Mouse (Mus musculus) spleen, postnatal 10 days (tissue): ENCODE data around the gene Slc9a3r1.

Experiments used
- DNase-seq, 2 experiments: peaks; one replicate each; pipeline ENCODE4 v3.0.0; 2021 to 2022; ENCODE audit warnings: low spot score in 2 of 2

Gene Slc9a3r1

DNA sequence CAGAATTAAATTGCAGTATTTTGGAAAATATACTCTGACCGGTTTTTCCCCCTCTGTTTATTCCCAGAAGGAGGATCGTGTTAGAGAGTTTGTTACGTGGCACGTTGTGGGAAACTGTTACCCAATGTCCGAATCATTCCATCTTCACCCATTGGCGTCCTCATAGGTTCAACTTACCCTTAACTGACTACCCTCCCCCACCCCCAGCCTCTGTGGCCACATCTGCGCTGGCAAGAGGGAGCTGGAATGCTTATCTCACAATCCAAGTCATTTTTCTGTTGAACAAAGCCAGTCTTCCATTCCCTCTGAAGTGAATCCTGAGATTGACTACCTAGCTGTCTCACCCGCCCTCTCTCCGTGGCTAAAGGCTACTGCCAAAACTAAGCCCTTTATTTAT is 938 bp upstream of the Slc9a3r1 start:
- DNase-seq: no peak

- DNase-seq: peak; percentile 47 to 68
Observed at GRCm38 (mm10) chr11:115163568-115164150, 518 bp downstream of the Slc9a3r1 start.

GRCm38 (mm10) chr11:115164341-115164975 is 1.3 kb downstream of the Slc9a3r1 start:
- no peak for DNase-seq

- DNase-seq: no peak
Observed at GRCm38 (mm10) chr11:115164976-115165374, 1.8 kb downstream of the Slc9a3r1 start.

DNA sequence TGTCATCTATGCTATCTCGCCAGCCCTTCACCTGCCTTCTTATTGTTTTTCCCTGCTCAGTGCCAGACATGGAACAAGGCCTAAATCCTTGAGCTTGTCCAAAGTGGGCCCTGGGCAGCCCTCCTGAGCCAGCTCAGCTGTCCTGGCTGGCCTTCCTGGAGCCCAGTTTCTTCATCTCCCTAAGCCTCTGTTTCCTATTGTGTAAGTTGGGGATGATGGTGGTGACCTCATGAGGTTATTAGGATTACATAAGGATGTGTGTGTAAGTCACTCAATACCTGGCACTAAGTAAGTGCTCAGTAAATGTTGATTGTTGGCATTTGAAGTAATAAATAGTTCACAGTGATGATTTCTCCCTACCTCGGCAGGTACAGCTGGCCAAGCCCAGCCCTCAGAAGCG is 3.6 kb downstream of the Slc9a3r1 start:
- no peak for DNase-seq

DNA sequence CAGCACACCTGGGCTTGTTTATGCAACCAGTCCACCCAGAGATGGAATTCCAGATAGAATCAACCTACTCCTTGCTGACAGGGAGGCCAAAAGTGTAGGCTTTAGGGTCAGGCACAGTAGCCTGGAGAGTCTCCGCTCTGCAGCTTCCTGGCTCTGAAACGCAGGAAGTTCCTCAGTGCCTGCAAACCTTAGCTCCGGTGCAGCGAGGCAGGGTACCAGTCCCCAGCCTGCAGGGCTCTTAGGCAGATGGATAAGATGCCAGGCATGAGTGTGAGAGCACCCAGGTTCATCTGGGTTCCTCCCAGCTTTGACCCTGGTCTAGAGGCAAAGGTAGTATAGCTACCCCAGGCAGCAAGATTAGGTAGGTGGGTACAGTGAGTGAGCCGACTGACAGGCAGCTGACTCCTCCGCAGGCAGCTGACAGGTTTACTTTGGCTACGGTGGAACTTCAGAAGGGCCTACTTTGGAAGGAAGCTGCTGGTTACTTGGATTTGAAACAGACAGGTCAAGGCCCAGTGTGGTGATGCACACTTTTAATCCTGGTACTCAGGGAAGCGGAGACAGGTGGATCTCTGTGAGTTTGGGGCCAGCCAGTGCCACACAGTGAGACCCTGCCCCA is 4.6 kb downstream of the Slc9a3r1 start:
- no peak for DNase-seq

DNA sequence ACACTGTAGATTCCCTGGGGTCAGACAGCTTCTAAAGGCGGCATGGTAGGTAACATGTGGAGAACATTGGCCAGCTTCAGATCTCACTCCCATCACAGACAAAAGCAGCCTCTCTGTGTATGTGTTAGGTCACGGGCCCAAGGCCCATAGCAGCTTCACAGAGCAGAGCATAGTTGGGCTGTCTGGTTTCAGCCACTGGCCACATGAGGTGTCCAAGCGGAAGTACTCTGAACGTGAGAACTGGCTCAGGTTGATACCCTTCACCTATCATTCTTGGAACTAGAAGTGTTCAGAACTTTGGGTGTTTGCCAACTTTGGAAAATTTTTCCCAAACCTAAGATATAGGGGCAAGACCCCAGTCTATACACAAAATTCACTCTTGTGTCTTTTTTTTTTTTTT is 6.3 kb downstream of the Slc9a3r1 start:
- no peak for DNase-seq

DNA sequence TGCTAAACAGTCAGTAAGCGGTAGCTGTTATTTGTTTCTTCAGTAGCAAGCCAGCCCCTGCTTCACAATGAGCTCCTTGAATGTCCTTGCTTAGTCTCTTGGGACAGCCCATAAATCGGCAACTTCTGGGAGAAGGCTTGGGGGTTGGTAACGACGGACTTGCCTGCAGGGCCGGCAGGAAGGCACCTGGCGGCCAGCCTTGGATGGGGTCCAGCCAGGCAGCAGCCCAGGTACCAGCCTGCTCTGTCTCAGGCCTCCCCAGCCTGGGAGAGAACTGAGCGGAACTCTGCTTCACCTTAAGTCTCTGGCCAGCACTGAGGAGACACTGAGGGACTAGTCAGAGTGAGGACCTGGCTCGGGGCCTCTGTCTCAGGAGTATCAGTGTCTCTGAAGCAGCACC is 8.0 kb downstream of the Slc9a3r1 start:
- DNase-seq: no peak

DNA sequence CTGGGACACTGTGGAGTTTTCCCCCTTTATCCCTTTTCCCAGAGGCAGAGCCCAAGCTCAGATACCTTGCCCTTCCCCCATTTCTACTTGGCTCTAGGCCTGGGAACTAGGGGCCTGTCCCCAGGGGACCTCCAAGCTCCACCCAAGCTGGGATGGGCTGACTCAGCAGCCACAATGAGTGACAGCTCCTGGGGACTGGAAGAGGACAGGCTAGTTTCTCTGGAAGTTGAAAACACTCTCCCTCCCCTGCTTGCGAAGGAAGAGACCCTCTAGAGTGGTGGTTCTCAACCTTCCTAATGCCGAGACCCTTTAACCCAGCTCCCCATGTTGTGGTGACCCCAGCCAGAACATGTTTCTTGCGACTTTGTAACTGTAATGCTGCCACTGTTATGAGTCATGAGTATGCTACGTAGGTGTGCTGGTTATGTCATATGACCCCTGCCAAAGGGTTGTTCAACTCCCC is 9.7 kb downstream of the Slc9a3r1 start:
- no peak for DNase-seq

GRCm38 (mm10) chr11:115173549-115174339 is 10.6 kb downstream of the Slc9a3r1 start:
- DNase-seq: peak in 1 of 2 experiments; percentile 39

DNA sequence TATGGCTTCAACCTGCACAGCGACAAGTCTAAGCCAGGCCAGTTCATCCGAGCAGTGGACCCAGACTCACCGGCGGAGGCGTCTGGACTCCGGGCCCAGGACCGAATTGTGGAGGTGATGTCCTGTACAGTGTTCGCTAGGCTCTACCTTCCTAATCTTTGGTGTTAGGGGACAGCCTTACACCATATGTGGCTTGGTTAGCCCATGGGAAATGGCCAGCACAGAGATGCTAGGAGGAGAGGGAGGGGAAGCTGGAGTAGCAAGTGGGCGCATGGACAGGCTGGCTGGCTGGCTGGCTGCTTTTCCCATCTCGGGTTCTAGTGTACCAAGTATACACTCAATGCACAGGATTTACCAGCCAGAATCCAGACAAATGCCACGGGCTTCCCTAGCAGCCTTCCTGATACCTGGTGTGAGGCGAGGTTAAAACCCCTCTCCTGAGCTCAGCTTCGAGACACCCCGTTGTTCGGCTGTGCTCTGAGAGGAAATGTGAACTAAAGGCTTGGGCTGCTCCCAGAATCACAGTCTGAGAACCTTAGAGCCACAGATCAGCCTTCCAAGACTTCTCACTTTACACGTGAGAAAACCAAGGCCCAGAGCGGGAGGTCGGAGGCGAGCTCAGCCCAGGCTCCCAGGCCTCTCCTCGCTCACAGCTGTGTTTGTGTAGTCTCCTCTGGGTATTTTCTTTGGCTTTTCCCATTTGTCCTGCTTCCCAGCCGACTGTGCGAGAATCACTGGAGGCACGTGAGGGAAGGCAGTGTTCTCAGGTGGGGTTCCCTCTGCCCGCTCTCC is 13.5 kb downstream of the Slc9a3r1 start:
- DNase-seq: no peak

- no peak for DNase-seq
Observed at GRCm38 (mm10) chr11:115177559-115178195, 14.5 kb downstream of the Slc9a3r1 start.

GRCm38 (mm10) chr11:115178766-115179165 is 15.6 kb downstream of the Slc9a3r1 start:
- DNase-seq: no peak

DNA sequence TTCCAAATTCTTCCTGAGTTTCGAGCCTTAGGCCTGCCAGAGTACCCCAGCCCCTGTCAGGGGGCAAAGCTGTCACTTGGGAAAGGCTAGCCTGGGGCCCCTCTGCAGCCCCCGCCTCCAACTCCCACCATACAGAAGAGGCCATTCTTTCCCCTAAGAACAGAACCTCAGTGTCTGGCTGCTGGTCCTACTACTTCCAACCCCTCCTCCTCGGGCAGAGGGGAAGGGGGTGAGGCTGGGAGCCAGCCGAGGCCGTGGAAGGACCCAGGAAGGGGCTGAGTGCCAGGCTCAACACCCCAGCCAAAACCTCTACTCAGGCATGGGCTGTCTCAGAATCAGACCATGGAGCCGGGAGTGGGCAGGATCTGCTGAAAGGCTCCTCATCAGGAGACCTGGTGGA is 16.1 kb downstream of the Slc9a3r1 start:
- no peak for DNase-seq

DNA sequence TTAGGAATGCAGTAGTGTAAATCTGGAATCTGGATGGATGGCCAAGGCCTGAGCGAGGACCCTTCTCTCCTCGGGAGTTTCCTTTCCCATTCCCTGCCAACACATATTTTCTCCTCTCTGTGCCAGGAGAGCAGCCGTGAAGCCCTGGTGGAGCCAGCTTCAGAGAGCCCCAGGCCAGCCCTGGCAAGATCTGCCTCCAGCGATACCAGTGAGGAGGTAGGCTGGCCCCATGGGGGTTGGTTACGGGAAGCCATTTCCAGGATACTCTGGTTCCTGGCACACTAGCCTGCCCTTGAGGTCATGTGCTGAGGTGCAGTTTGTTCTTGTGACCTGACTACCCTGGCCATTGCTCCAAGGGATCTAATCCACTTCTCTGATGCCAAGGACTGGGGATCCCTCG is 16.7 kb downstream of the Slc9a3r1 start:
- DNase-seq: no peak

DNA sequence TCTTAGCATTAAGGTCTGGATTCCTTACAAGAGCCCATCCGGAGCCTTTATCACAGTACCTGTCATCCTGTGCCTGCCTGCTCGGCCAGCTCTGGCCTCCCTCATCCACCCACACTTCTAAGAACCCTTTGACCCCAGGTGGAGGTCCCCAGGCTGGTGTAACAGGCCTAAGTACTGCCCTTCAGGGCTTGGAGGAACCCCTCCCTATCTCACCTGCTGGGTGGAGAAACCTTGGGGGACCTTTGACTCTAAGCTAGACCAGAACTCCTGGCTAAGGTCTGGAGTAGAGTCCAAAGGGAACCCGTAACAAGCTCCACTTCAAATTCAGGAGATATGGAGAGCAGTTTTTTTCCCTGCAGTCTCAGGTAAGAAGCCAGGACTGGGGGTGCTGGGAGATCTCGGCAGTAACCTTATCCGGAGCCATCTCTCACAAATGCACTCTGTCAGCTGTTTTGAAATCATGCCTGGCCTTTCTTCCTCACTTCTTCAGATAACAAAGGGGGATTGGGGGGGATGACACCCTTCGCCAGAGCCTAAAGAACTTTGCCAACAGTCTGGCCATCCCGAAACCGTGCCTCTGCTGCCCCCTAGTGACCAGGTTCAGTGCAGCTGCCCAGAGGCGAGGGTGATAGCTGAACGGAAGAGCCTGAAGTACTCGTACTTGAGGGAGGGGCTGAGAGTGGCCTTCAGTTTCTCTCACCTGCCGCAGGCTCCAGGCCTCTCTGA is 18.9 kb downstream of the Slc9a3r1 start:
- DNase-seq: peak; percentile 81 to 91

DNA sequence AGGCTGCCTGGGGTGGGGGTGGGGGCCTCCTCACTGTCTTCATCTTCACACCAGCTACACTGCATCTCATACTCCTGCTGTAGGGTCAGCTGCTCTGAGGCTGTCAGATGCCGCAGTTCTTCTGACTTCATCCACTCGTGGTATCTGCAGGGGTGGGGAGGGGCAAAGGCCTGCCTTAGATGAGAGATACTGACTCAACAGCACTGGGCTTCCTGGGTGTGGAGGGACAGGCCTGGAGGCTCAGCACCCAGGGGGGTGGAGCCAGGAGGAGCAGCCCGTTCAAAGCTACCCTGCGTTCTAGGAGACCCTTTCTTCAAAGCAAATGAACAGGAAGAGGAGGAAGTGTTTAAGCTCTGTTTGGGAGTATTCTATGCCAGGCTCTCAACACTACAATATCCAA is 21.8 kb downstream of the Slc9a3r1 start:
- no peak for DNase-seq

DNA sequence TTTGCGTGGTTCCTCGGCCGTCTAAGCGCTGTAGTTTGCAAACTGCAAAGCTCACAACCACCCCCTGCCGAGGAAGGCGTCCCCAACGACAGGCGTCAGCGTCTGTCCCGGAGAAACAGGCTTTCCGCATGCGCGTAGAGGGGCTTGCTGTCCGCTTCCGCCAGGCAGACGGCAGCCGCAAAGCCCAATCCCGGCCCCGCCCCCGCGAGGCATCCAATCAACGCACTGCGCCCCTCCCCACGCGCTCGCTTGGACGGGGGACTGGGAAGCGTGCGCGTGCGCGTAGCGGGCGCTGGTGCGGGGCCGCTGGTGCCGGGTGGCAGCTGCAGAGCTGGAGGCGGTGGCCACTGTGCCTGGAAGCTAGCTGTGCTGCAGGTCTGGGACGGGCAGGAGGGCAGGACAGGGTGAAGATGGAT is 24.1 kb downstream of the Slc9a3r1 start, which contains the start of gene Tmem104:
TSS of gene Tmem104 (plus strand) at position 264 of the 416 bp plus-strand sequence.
- peak; percentile 91 to 98 for DNase-seq

DNA sequence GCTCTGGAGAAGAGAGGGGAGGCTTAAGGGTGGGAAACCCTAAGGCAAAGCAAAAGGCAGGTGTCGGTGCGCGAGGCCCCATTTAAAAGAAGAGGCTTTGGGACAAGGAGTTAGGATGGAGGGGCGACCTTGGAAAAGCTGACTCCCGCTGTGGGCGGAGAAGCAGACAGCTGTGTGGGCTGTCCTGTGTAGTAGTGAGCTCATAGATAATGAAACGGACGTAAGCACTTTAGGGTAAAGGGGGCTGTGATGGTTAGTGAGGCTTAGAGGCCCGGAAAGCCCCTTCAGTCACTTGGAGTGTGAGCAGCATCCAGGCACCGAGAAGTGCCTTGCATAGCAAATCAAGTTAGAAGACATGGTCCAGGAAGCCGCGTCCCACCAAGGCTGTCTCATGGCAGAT is 24.6 kb downstream of the Slc9a3r1 start, which contains the start of gene Nat9:
TSS of gene Nat9 (minus strand) at position 167 of the 400 bp plus-strand sequence.
- DNase-seq: no peak

DNA sequence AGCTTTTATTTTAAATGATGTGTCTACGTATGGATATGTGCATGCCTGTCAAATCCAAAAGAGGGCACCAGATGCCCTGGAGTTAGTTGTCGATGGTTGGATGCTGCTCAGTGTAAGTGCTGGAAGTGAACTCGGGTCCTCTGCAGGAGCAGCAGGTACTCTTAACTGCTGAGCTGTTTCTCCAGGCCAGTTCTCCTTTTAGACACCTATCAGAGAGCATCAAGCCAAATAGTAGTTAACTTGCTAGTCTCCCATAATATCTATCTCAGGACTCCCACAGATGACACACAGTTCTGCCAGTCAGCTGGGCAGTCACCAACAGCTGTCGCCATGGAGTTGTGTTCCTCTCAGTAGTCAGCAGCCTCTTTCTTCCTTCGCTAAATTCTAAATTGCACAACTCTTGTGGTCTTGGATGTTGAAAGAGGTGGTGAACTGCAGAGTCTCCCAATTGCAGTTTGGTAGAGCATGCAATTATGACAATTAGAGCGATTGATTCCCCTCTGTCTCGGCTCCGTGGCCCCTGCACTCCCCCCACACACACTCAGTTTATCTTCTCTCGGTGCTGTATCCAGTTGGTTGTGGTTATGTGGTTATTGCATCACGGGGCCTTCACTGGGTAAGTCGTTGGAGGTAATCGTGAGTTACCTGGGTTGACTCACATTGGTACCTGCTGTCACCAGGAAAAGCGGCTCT is 25.5 kb downstream of the Slc9a3r1 start:
- DNase-seq: no peak
